Mouse (Mus musculus): ENCODE results near the gene Nlrc5. TPM values are rescaled to one million over a fixed set of nuclear protein-coding genes. Genes with fewer than 3 reads are reported as not detected.

Gene Nlrc5
- polyA plus RNA-seq, 2 experiments, result 0.23 to 0.28 TPM

DNA sequence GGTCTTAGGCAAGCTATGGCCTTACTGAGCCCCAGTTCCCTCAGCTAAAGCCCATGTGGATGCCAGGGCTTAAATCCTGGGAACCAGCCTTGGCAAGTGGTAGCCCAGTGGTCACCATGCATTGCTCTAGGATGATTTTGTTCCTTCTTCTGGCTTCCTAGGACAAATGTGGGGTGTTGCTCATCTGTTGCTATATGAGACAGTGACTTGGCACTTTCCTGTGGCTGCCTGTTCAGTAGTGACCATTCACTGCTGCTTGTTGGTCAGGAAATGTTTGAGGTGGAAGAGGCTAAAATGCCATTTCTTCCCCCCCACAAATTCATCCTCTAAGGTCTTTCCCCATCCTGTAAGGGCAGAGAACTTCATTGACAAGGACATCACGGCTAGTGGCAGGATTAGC lies 135.3 kb downstream of the Nlrc5 start:
- Histone ChIP-seq H3K4me2 (replicated peaks; ENCODE audit: low read depth, low read length, severe bottlenecking) (no peak overlapping the region), H3K27ac (replicated peaks; ENCODE audit: low read depth, low read length) (no peak overlapping the region), H3K27me3 (ENCODE audit: control insufficient read depth, insufficient read depth, low read length) (no peaks in the 10 kb centered on the region), H3K36me3 (ENCODE audit: control insufficient read depth, insufficient read depth, low read length) (peaks cover 17% of the 10 kb centered on the region), H3K9ac (ENCODE audit: low read depth, low read length, severe bottlenecking) (no peak overlapping the region), H3K4me1 (ENCODE audit: control insufficient read depth, insufficient read depth, low read length) (0 out of 2 replicates have a peak, but pooled peaks cover 4% of the 10 kb centered on the region), H3K9me3 (ENCODE audit: control insufficient read depth, low read length) (no peaks in the 10 kb centered on the region), H3K4me3 (replicated peaks; ENCODE audit: low read length) (no peak overlapping the region)
- ATAC-seq (ENCODE audit: low FRiP score, low read depth) (no peak), DNase-seq (ENCODE audit: low spot score) (no peak)
- 58% methylated on average over 1 of the region's 1 CpGs for WGBS
- no peak for TF ChIP-seq POLR2A (IDR thresholded peaks at IDR 0.05; ENCODE audit: borderline replicate concordance, extremely low read depth, insufficient read depth, insufficient read length)

DNA sequence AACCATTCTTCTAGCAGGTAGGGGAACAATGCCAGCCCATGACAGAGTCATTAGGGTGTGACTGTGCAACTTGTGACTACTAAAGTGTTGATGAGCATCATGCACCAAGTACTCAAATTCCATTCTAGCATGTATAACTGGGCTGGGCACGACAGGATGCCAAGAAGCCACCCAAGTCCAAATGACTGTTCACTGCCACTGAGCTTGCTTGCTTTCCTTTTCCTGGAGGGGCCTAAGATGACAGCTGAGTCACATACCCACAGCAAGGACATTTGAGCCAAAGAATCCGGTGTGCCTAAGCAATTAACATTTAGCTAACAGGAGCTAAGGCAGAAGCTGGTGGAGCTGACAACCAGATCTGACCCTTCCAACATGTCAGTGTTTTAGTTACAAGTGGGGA lies 137.7 kb downstream of the Nlrc5 start:
- no peak for TF ChIP-seq POLR2A (IDR thresholded peaks at IDR 0.05; ENCODE audit: borderline replicate concordance, extremely low read depth, insufficient read depth, insufficient read length)
- 77% methylated on average over 2 of the region's 2 CpGs for WGBS
- H3K9me3 ChIP-seq (ENCODE audit: control insufficient read depth, low read length), result no peaks in the 10 kb centered on the region
- no peak overlapping the region for H3K27ac ChIP-seq (replicated peaks; ENCODE audit: low read depth, low read length)
- peaks cover 42% of the 10 kb centered on the region for H3K36me3 ChIP-seq (ENCODE audit: control insufficient read depth, insufficient read depth, low read length)
- H3K9ac ChIP-seq (ENCODE audit: low read depth, low read length, severe bottlenecking), result no peak overlapping the region
- H3K4me3 ChIP-seq (replicated peaks; ENCODE audit: low read length), result no peak overlapping the region
- DNase-seq (ENCODE audit: low spot score) (no peak), ATAC-seq (ENCODE audit: low FRiP score, low read depth) (no peak)
- H3K27me3 ChIP-seq (ENCODE audit: control insufficient read depth, insufficient read depth, low read length), result no peaks in the 10 kb centered on the region
- H3K4me1 ChIP-seq (ENCODE audit: control insufficient read depth, insufficient read depth, low read length), result 0 out of 2 replicates have a peak, but pooled peaks cover 4% of the 10 kb centered on the region
- no peak overlapping the region for H3K4me2 ChIP-seq (replicated peaks; ENCODE audit: low read depth, low read length, severe bottlenecking)

DNA sequence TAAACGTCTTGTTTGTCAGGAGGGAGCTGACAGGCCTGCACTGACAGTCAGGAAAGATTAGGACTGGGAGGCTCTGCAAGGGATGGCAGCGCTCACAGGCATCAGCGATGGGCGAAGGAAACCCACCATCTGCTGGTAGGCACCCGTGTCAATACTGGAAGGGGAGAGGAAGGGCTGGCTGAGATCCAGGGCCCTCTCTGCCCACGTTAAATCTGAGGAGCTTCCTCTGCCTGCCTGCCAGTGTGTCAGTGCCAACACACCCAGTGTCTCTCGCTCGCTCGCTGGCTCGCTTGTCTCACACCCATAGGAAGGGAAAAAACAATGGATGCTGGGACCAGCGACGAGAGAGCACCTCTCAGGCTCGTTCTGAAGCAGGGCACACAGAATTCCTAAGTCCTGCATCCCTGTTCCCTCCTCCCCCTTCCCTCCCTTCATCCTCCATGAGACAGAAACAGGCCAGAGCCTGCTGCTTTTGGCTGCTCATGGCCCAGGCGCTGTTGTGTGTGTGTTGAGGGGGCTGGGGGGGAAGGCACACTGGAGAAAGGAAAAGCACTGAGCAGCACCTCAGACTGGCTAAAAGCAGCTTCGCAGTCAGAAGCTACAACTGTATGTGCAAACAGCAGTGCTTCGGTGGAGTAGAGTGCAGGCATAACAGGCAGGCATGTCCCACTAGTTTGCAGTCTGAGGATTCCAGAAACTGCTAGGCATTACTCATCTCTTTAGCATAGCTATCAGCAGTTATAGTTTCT lies 140.2 kb downstream of the Nlrc5 start:
- no peak overlapping the region for H3K4me2 ChIP-seq (replicated peaks; ENCODE audit: low read depth, low read length, severe bottlenecking)
- H3K4me1 ChIP-seq (ENCODE audit: control insufficient read depth, insufficient read depth, low read length), result no peaks in the 10 kb centered on the region
- no peaks in the 10 kb centered on the region for H3K9me3 ChIP-seq (ENCODE audit: control insufficient read depth, low read length)
- no peaks in the 10 kb centered on the region for H3K27me3 ChIP-seq (ENCODE audit: control insufficient read depth, insufficient read depth, low read length)
- no peak for TF ChIP-seq POLR2A (IDR thresholded peaks at IDR 0.05; ENCODE audit: borderline replicate concordance, extremely low read depth, insufficient read depth, insufficient read length)
- no peak overlapping the region for H3K9ac ChIP-seq (ENCODE audit: low read depth, low read length, severe bottlenecking)
- H3K36me3 ChIP-seq (ENCODE audit: control insufficient read depth, insufficient read depth, low read length), result peaks cover 66% of the 10 kb centered on the region
- WGBS, result 90% methylated on average over 16 of the region's 16 CpGs
- H3K4me3 ChIP-seq (replicated peaks; ENCODE audit: low read length), result no peak overlapping the region
- no peak for ATAC-seq (ENCODE audit: low FRiP score, low read depth)
- no peak for DNase-seq (ENCODE audit: low spot score)
- H3K27ac ChIP-seq (replicated peaks; ENCODE audit: low read depth, low read length), result no peak overlapping the region

DNA sequence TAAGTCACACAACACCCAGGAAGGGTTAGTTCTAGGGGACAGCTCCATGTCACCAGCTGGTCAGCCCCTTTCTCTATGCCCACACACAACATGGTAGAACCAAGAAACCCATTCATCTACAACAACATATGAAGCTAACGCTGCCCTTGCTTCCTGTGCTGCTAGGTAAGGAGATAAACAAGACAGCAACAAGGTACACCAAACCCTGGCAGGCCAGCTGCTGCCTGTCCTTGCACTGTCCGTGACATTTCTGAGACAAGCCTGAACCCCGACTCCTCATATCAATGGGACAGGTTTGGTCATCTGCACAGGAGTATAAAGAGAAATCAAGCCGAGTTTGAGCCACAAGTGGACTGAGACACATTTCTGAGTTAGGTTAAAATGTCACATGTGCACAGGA lies 141.0 kb downstream of the Nlrc5 start:
- H3K9ac ChIP-seq (ENCODE audit: low read depth, low read length, severe bottlenecking), result no peak overlapping the region
- no peak overlapping the region for H3K4me2 ChIP-seq (replicated peaks; ENCODE audit: low read depth, low read length, severe bottlenecking)
- ATAC-seq (ENCODE audit: low FRiP score, low read depth) (no peak), DNase-seq (ENCODE audit: low spot score) (no peak)
- 92% methylated on average over 4 of the region's 4 CpGs for WGBS
- no peak for TF ChIP-seq POLR2A (IDR thresholded peaks at IDR 0.05; ENCODE audit: borderline replicate concordance, extremely low read depth, insufficient read depth, insufficient read length)
- no peaks in the 10 kb centered on the region for H3K9me3 ChIP-seq (ENCODE audit: control insufficient read depth, low read length)
- H3K27me3 ChIP-seq (ENCODE audit: control insufficient read depth, insufficient read depth, low read length), result no peaks in the 10 kb centered on the region
- H3K4me3 ChIP-seq (replicated peaks; ENCODE audit: low read length), result no peak overlapping the region
- peaks cover 74% of the 10 kb centered on the region for H3K36me3 ChIP-seq (ENCODE audit: control insufficient read depth, insufficient read depth, low read length)
- no peak overlapping the region for H3K27ac ChIP-seq (replicated peaks; ENCODE audit: low read depth, low read length)
- no peaks in the 10 kb centered on the region for H3K4me1 ChIP-seq (ENCODE audit: control insufficient read depth, insufficient read depth, low read length)

Small RNA genes lying within 50 kb of the gene (microRNA-seq; reads per million reads assigned to microRNA genes)
- not detected for gene Mir7072

Other genes starting within 250 kb of the Nlrc5 start
- 60.5 and 64.0 TPM in 2 replicates for gene Nup93, start 219.8 kb upstream of the Nlrc5 start, polyA plus RNA-seq (2012; rRNA removed)
- 72.3 and 79.9 TPM in 2 replicates for gene Nup93, start 219.8 kb upstream of the Nlrc5 start, polyA plus RNA-seq (2014; fragmentation: Nextera tagmentation; extraction: Ambion mirVana)
- 0.08 and 0.10 TPM in 2 replicates for gene Slc12a3, start 105.2 kb upstream of the Nlrc5 start, polyA plus RNA-seq (2012; rRNA removed)
- gene Slc12a3, start 105.2 kb upstream of the Nlrc5 start, polyA plus RNA-seq (2014; fragmentation: Nextera tagmentation; extraction: Ambion mirVana), result not detected in 2 replicates
- 72.9 and 86.3 TPM in 2 replicates for gene Herpud1, start 47.9 kb upstream of the Nlrc5 start, polyA plus RNA-seq (2012; rRNA removed)
- 76.8 and 84.1 TPM in 2 replicates for gene Herpud1, start 47.9 kb upstream of the Nlrc5 start, polyA plus RNA-seq (2014; fragmentation: Nextera tagmentation; extraction: Ambion mirVana)
- gene Cpne2, start 98.6 kb downstream of the Nlrc5 start, polyA plus RNA-seq (2012; rRNA removed), result 24.7 and 29.5 TPM in 2 replicates
- gene Cpne2, start 98.6 kb downstream of the Nlrc5 start, polyA plus RNA-seq (2014; fragmentation: Nextera tagmentation; extraction: Ambion mirVana), result 12.1 and 13.3 TPM in 2 replicates
- gene Rspry1, start 167.6 kb downstream of the Nlrc5 start, polyA plus RNA-seq (2012; rRNA removed), result 18.7 and 20.0 TPM in 2 replicates
- 36.1 and 39.5 TPM in 2 replicates for gene Rspry1, start 167.6 kb downstream of the Nlrc5 start, polyA plus RNA-seq (2014; fragmentation: Nextera tagmentation; extraction: Ambion mirVana)
- 35.7 and 43.4 TPM in 2 replicates for gene Fam192a, start 167.6 kb downstream of the Nlrc5 start, polyA plus RNA-seq (2012; rRNA removed)
- gene Fam192a, start 167.6 kb downstream of the Nlrc5 start, polyA plus RNA-seq (2014; fragmentation: Nextera tagmentation; extraction: Ambion mirVana), result 61.5 and 62.4 TPM in 2 replicates
- gene Arl2bp, start 232.2 kb downstream of the Nlrc5 start, polyA plus RNA-seq (2012; rRNA removed), result 111 and 125 TPM in 2 replicates
- gene Arl2bp, start 232.2 kb downstream of the Nlrc5 start, polyA plus RNA-seq (2014; fragmentation: Nextera tagmentation; extraction: Ambion mirVana), result 54.0 and 62.9 TPM in 2 replicates